Mouse (Mus musculus): ENCODE results near the gene Tanc1.

DNA sequence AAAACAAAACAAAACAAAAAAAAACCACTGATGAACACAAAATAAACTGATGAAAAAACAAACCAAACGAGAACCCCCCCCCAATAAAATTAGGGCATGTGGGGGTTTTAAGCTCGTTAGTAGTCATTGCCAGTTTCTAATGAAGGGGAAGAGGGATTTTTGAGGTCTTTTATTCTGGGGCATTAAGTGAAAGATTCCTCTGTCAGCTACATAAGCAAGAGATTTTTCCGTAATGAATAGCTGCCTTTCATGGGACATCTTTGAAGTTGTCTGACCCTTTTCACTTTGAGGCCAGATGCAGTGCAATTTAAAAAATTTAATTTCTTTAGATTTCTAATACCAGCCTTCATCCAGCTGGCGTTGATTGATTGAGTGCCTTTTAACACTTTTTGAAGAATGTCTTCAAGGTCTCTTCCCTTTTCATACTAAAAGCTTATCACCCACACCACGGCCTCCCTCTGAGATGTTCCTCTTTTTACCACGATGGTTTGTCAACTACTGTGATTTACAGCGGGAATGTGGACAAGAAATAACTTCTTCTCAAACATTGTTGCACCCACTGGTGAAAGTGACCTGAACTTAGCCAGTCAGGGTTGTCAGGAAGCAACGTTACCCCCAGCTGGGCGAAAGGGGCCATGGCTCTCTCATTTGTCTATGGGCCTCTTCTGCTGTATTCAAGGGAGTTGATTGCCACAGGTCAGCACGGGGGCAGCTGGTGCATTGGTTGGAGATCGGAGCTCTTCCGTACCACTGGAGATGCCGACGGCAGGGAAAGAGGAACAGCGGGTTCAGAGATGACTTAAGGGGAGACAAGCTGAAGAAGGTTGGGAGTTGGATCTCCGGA is 76.6 kb downstream of the Tanc1 start:
- TF ChIP-seq CTCF (IDR thresholded peaks at IDR 0.05; ENCODE audit: low read depth) (no peak), EP300 (IDR thresholded peaks at IDR 0.05; ENCODE audit: low read depth) (no peak)
